Mouse (Mus musculus): Measurements from ENCODE around the gene Hoxc5.

Hoxc5 gene

GRCm38 (mm10) chr15:102967312-102967510 lies at the start of gene Hoxc5:
Gene Hoxc5, plus strand, starts transcription at chr15:102967443.
- DNase-seq (ENCODE audit: low spot score): no peak

- DNase-seq (ENCODE audit: low spot score): no peak
Observed at GRCm38 (mm10) chr15:102917972-102918572, 49.2 kb upstream of the Hoxc5 start.

GRCm38 (mm10) chr15:102918611-102919265 lies 48.5 kb upstream of the Hoxc5 start:
- DNase-seq (ENCODE audit: low spot score): no peak

GRCm38 (mm10) chr15:102919336-102920180 lies 47.7 kb upstream of the Hoxc5 start:
- DNase-seq (ENCODE audit: low spot score): no peak

GRCm38 (mm10) chr15:102920619-102921018 lies 46.6 kb upstream of the Hoxc5 start:
- no peak for DNase-seq (ENCODE audit: low spot score)

GRCm38 (mm10) chr15:102921053-102922011 lies 45.9 kb upstream of the Hoxc5 start, which contains the start of gene Hoxc13:
Gene Hoxc13, plus strand, starts transcription at chr15:102921103.
- DNase-seq (ENCODE audit: low spot score): no peak

- no peak for DNase-seq (ENCODE audit: low spot score)
Observed at GRCm38 (mm10) chr15:102922012-102922362, 45.3 kb upstream of the Hoxc5 start.

- DNase-seq (ENCODE audit: low spot score): no peak
Observed at GRCm38 (mm10) chr15:102922636-102923500, 44.4 kb upstream of the Hoxc5 start.

- no peak for DNase-seq (ENCODE audit: low spot score)
Observed at GRCm38 (mm10) chr15:102927032-102927645, 40.1 kb upstream of the Hoxc5 start.

- DNase-seq (ENCODE audit: low spot score): no peak
Observed at GRCm38 (mm10) chr15:102931706-102932358, 35.4 kb upstream of the Hoxc5 start.

- no peak for DNase-seq (ENCODE audit: low spot score)
Observed at GRCm38 (mm10) chr15:102934438-102934837, 32.8 kb upstream of the Hoxc5 start.

- no peak for DNase-seq (ENCODE audit: low spot score)
Observed at GRCm38 (mm10) chr15:102934897-102935296, 32.3 kb upstream of the Hoxc5 start.

- DNase-seq (ENCODE audit: low spot score): no peak
Observed at GRCm38 (mm10) chr15:102936279-102936972, 30.8 kb upstream of the Hoxc5 start, which contains the start of gene Hoxc12. Gene Hoxc12, plus strand, starts transcription at chr15:102936757.

- no peak for DNase-seq (ENCODE audit: low spot score)
Observed at GRCm38 (mm10) chr15:102937036-102937666, 30.1 kb upstream of the Hoxc5 start.

- DNase-seq (ENCODE audit: low spot score): no peak
Observed at GRCm38 (mm10) chr15:102939256-102940155, 27.7 kb upstream of the Hoxc5 start.

GRCm38 (mm10) chr15:102942739-102943467 lies 24.3 kb upstream of the Hoxc5 start:
- DNase-seq (ENCODE audit: low spot score): no peak

GRCm38 (mm10) chr15:102943468-102943813 lies 23.8 kb upstream of the Hoxc5 start:
- DNase-seq (ENCODE audit: low spot score): no peak

Data from ovary, postnatal 36 days (tissue).